Mouse (Mus musculus) heart, adult 2 months (tissue): Measurements from ENCODE around the gene Rubcn. TPM values are rescaled to one million over a fixed set of nuclear protein-coding genes. Genes with fewer than 3 reads are reported as not detected.

Experiments
- DNase-seq, 2 experiments: peaks; one replicate each; pipeline ENCODE4 v3.0.0; 2021
- H3K27ac ChIP-seq: fragments of 200-600 bp; 2 replicates; pipeline ENCODE4 v1.8.1; 2022
- H3K27me3 ChIP-seq: fragments of 200-500 bp; 2 replicates; pipeline ENCODE4 v1.6.1; 2012; ENCODE audit warnings: mild to moderate bottlenecking, low read length, inconsistent platforms, mixed read lengths; ENCODE audit not compliant: control insufficient read depth, insufficient read depth
- H3K36me3 ChIP-seq: fragments of 200-500 bp; 2 replicates; pipeline ENCODE4 v1.6.1; 2012; ENCODE audit warnings: low read length, inconsistent platforms; ENCODE audit not compliant: control insufficient read depth, insufficient read depth
- H3K4me1 ChIP-seq: fragments of 200-500 bp; 2 replicates; pipeline ENCODE4 v1.6.1; 2011; ENCODE audit warnings: low read length; ENCODE audit not compliant: control insufficient read depth, insufficient read depth
- H3K4me3 ChIP-seq: fragments of 200-600 bp; 2 replicates; pipeline ENCODE4 v1.8.1; 2022
- H3K79me2 ChIP-seq: fragments of 200-500 bp; replicated peaks from 2 replicates; pipeline ENCODE4 v1.6.1; 2012; ENCODE audit warnings: mild to moderate bottlenecking, inconsistent platforms, low read length, moderate library complexity, mixed read lengths; ENCODE audit not compliant: control insufficient read depth, insufficient read depth
- H3K9ac ChIP-seq: fragments of 200-500 bp; 2 replicates; pipeline ENCODE4 v1.6.1; 2012; ENCODE audit warnings: low read depth, mild to moderate bottlenecking, control low read depth, inconsistent platforms, low read length, mixed read lengths
- CTCF ChIP-seq: fragments of 200-600 bp; IDR thresholded peaks from 2 replicates; pipeline ENCODE4 v1.8.1; 2022; ENCODE audit warnings: antibody characterized with exemption, mild to moderate bottlenecking, moderate library complexity
- EP300 ChIP-seq: fragments of 200-500 bp; IDR thresholded peaks from 2 replicates; pipeline ENCODE4 v1.6.1; 2011; ENCODE audit warnings: low read depth, low read length, control low read depth; ENCODE audit not compliant: insufficient read depth
- POLR2A ChIP-seq: fragments of 200-500 bp; IDR thresholded peaks from 2 replicates; pipeline ENCODE4 v1.6.1; 2011; ENCODE audit warnings: mild to moderate bottlenecking, low read depth, low read length, control low read depth; ENCODE audit not compliant: insufficient read depth
- WGBS: fragments of 180-500 bp; shearing (Covaris S2); methylation state at CpG from one replicate; pipeline ENCODE4 v1.1.7; 2018; 5-methylcytosine and 5-hydroxymethylcytosine counted together
- intact Hi-C: fragments of 180-260 bp; cut with DNase I; formaldehyde crosslinking; loops from one replicate; pipeline ENCODE4 v1.15.1; 2025
- polyA plus RNA-seq: library from polyadenylated mRNA; depleted of rRNA; stranded (reverse); fragments of >200 nt; gene quantifications from 2 replicates; pipeline ENCODE4 v1.2.3, GENCODE M21; 2012; rRNA removed
- total RNA-seq, 2 experiments: library from RNA; stranded (reverse); gene quantifications; 2 replicates each; pipeline ENCODE4 v1.2.3; 2021

Gene Rubcn
- total and polyA plus RNA-seq, 3 experiments, result 27.6 to 44.1 (median 30.0) TPM

DNA sequence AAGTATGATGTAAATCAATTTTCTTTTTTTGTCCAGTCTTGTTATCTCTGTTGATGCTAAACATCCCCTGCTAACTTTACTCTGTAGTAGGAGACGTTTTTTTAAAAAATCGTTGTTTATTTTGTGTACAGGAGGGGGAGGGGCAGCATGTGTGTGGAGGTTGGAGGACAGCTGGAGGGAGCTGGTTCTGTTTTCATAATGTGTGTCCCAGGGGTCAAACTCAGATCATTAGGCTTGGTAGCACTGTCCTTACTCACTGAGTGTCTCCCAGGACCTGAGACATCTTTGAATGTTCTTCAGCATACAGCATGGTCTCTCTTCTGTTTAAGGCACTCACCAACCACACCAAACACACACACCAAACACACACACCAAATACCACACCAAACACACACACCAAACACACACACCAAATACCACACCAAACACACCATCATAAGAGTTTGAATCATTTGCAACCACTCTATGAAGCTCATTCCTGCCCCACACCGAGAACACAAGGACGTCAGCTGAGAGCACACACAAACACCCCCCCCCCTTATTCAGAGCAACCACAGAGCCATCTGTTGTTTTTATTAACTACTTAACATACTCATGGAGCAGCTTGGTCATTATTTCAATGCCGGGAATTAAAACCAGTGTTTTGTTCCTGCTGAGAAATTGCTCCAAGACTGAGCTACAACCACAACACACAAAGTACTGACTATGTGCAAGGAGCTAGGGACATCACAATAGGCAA, 94.1 kb downstream of the Rubcn start:
- Histone ChIP-seq H3K27ac (no peak overlapping the region), H3K4me1 (no peaks in the 10 kb centered on the region), H3K79me2 (no peaks in the 10 kb centered on the region), H3K36me3 (no peaks in the 10 kb centered on the region), H3K27me3 (no peaks in the 10 kb centered on the region), H3K4me3 (no peak overlapping the region), H3K9ac (no peak overlapping the region)
- TF ChIP-seq CTCF (no peak), POLR2A (no peak), EP300 (no peak)
- 59% methylated on average over 5 of the region's 5 CpGs for WGBS
- DNase-seq, result no peak
- intact Hi-C loops, result no loop called here

GRCm38 (mm10) chr16:32778956-32779355, 98.6 kb downstream of the Rubcn start:
- Histone ChIP-seq H3K27me3 (0 out of 2 replicates have a peak, but pooled peaks cover 2% of the 10 kb centered on the region), H3K9ac (no peak overlapping the region), H3K79me2 (no peaks in the 10 kb centered on the region), H3K4me1 (no peaks in the 10 kb centered on the region), H3K36me3 (no peaks in the 10 kb centered on the region), H3K4me3 (no peak overlapping the region), H3K27ac (no peak overlapping the region)
- 45% methylated on average over 8 of the region's 8 CpGs for WGBS
- intact Hi-C loops, result no loop called here
- DNase-seq, result no peak
- no peak for TF ChIP-seq CTCF
- TF ChIP-seq EP300, result no peak
- TF ChIP-seq POLR2A, result no peak

GRCm38 (mm10) chr16:32776676-32777075, 100.9 kb downstream of the Rubcn start:
- no peaks in the 10 kb centered on the region for H3K36me3 ChIP-seq
- no peaks in the 10 kb centered on the region for H3K4me1 ChIP-seq
- DNase-seq, result no peak
- no peak overlapping the region for H3K27ac ChIP-seq
- no peak overlapping the region for H3K4me3 ChIP-seq
- no peak overlapping the region for H3K9ac ChIP-seq
- intact Hi-C loops, result no loop called here
- WGBS, result 64% methylated on average over 10 of the region's 10 CpGs
- H3K79me2 ChIP-seq, result no peaks in the 10 kb centered on the region
- TF ChIP-seq CTCF, result no peak
- TF ChIP-seq POLR2A, result no peak
- TF ChIP-seq EP300, result no peak
- H3K27me3 ChIP-seq, result 0 out of 2 replicates have a peak, but pooled peaks cover 2% of the 10 kb centered on the region

Other genes starting within 250 kb of the Rubcn start
- gene Tnk2, start 233.9 kb downstream of the Rubcn start, total RNA-seq, result 10 to 100 TPM; 17.8 to 19.6 TPM
- gene Tnk2, start 233.9 kb downstream of the Rubcn start, polyA plus RNA-seq, result 32.2 and 37.0 TPM in 2 replicates
- under 1 TPM; 0.18 to 0.21 TPM for gene Muc4, start 141.9 kb downstream of the Rubcn start, total RNA-seq
- 0.23 and 2.5 TPM in 2 replicates for gene Muc4, start 141.9 kb downstream of the Rubcn start, polyA plus RNA-seq
- under 1 TPM; 0.30 to 0.47 TPM for gene Muc20, start 80.3 kb downstream of the Rubcn start, total RNA-seq
- gene Muc20, start 80.3 kb downstream of the Rubcn start, polyA plus RNA-seq, result 0.94 TPM in 1 of 2 replicates, not detected in the other
- gene Smbd1, start 67.3 kb downstream of the Rubcn start, total RNA-seq, result not detected
- gene Smbd1, start 67.3 kb downstream of the Rubcn start, polyA plus RNA-seq, result not detected in 2 replicates
- 100 to 1,000 TPM; 101 to 108 TPM for gene Fyttd1, start 266 bp downstream of the Rubcn start, total RNA-seq
- 13.4 and 22.5 TPM in 2 replicates for gene Fyttd1, start 266 bp downstream of the Rubcn start, polyA plus RNA-seq
- 10 to 100 TPM; 20.3 to 22.6 TPM for gene Lrch3, start 36.3 kb upstream of the Rubcn start, total RNA-seq
- gene Lrch3, start 36.3 kb upstream of the Rubcn start, polyA plus RNA-seq, result 13.8 and 25.5 TPM in 2 replicates
- under 1 TPM; 0.57 to 0.84 TPM for gene Iqcg, start 178.5 kb upstream of the Rubcn start, total RNA-seq
- 0.09 and 0.25 TPM in 2 replicates for gene Iqcg, start 178.5 kb upstream of the Rubcn start, polyA plus RNA-seq
- gene Rpl35a, start 178.7 kb upstream of the Rubcn start, total RNA-seq, result 100 to 1,000 TPM; 298 to 319 TPM
- gene Rpl35a, start 178.7 kb upstream of the Rubcn start, polyA plus RNA-seq, result 167 and 313 TPM in 2 replicates
- gene Lmln, start 184.8 kb upstream of the Rubcn start, total RNA-seq, result 1 to 10 TPM; 1.9 to 2.0 TPM
- 1.1 and 1.8 TPM in 2 replicates for gene Lmln, start 184.8 kb upstream of the Rubcn start, polyA plus RNA-seq